Mouse (Mus musculus): ENCODE measurements around the gene Parp6. TPM values are rescaled to one million over a fixed set of nuclear protein-coding genes. Genes with fewer than 3 reads are reported as not detected.

Gene Parp6
- polyA plus RNA-seq (2012; fragmentation: generic; extraction: Trizol): 10 to 100 TPM in 1 of 2 experiments, 1 to 10 TPM in 1; 3.0 to 13.3 TPM

GRCm38 (mm10) chr9:59616622-59617306, at the start of gene Parp6:
Parp6 (plus strand) TSS chr9:59617284.

GRCm38 (mm10) chr9:59577844-59578504, 39.1 kb upstream of the Parp6 start, which contains the start of gene Celf6:
Celf6 (plus strand) TSS chr9:59577917.

GRCm38 (mm10) chr9:59655958-59656634, 39.0 kb downstream of the Parp6 start, which contains the start of gene Pkm:
Pkm (plus strand) TSS chr9:59656368.

GRCm38 (mm10) chr9:59679678-59680533, 62.8 kb downstream of the Parp6 start, which contains the start of gene Gramd2:
Gramd2 (plus strand) TSS chr9:59680144.

Other genes with a start within 250 kb of the Parp6 start
- gene Arih1, start 130.7 kb upstream of the Parp6 start, polyA plus RNA-seq (2012; fragmentation: generic; extraction: Trizol): 10 to 100 TPM in 1 of 2 experiments, 1 to 10 TPM in 1; 1.1 to 13.3 TPM
- 100 to 1,000 TPM in 1 of 2 experiments, 10 to 100 TPM in 1; 66.9 to 161 TPM for gene Hexa, start 77.7 kb upstream of the Parp6 start, polyA plus RNA-seq (2012; fragmentation: generic; extraction: Trizol)
- gene Tmem202, start 77.4 kb upstream of the Parp6 start, polyA plus RNA-seq (2012; fragmentation: generic; extraction: Trizol): 1 to 10 TPM in 1 of 2 experiments, under 1 TPM in 1; 0.53 to 1.6 TPM
- gene Celf6, start 39.4 kb upstream of the Parp6 start, polyA plus RNA-seq (2012; fragmentation: generic; extraction: Trizol): under 1 TPM in 1 of 2 experiments, not detected in 1; 0.02 TPM
- 1,000 to 10,000 TPM; 1,007 to 3,243 TPM for gene Pkm, start 39.1 kb downstream of the Parp6 start, polyA plus RNA-seq (2012; fragmentation: generic; extraction: Trizol)
- 1 to 10 TPM in 1 of 2 experiments, under 1 TPM in 1; 0.61 to 1.6 TPM for gene Gramd2, start 62.9 kb downstream of the Parp6 start, polyA plus RNA-seq (2012; fragmentation: generic; extraction: Trizol)
- gene Senp8, start 133.4 kb downstream of the Parp6 start, polyA plus RNA-seq (2012; fragmentation: generic; extraction: Trizol): 1 to 10 TPM in 1 of 2 experiments, under 1 TPM in 1; 0.27 to 2.0 TPM
- gene Myo9a, start 133.6 kb downstream of the Parp6 start, polyA plus RNA-seq (2012; fragmentation: generic; extraction: Trizol): 1 to 10 TPM in 1 of 2 experiments, under 1 TPM in 1; 0.07 to 1.1 TPM

Data from C3H10T1/2 (cell line).